Mouse (Mus musculus) ES-Bruce4 (cell line): ENCODE measurements around the gene Mettl14.

Experiments used
- CTCF ChIP-seq: IDR thresholded peaks from one replicate; pipeline ENCODE4 v1.8.1; 2011; ENCODE audit warnings: low read depth, low read length
- POLR2A ChIP-seq: IDR thresholded peaks from one replicate; pipeline ENCODE4 v1.8.1; 2011; ENCODE audit warnings: low read length; ENCODE audit not compliant: insufficient read depth

GRCm38 (mm10) chr3:123369161-123369560 lies 16.7 kb downstream of the Mettl14 start:
- TF ChIP-seq CTCF: no peak
- TF ChIP-seq POLR2A: no peak
